Mouse (Mus musculus) myocyte (in vitro differentiated cells): ENCODE data around the gene Wdfy3. TPM values are rescaled to one million over a fixed set of nuclear protein-coding genes. Genes with fewer than 3 reads are reported as not detected.

Experiments used
- H3K27me3 ChIP-seq: one replicate; pipeline ENCODE4 v1.6.1; 2011; ENCODE audit not compliant: control insufficient read depth, insufficient read depth, insufficient read length
- H3K36me3 ChIP-seq: one replicate; pipeline ENCODE4 v1.6.1; 2011; ENCODE audit not compliant: control insufficient read depth, insufficient read depth
- H3K4me2 ChIP-seq: one replicate; pipeline ENCODE4 v1.6.1; 2011; ENCODE audit warnings: low read depth, control low read depth
- H3K4me3 ChIP-seq: one replicate; pipeline ENCODE4 v1.5.1; 2011; ENCODE audit warnings: mild to moderate bottlenecking, control low read depth, moderate library complexity
- H3K79me2 ChIP-seq: one replicate; pipeline ENCODE4 v1.6.1; 2011; ENCODE audit not compliant: control insufficient read depth, insufficient read depth
- H3ac ChIP-seq: one replicate; pipeline ENCODE4 v1.6.1; 2011; ENCODE audit not compliant: control insufficient read depth, insufficient read length
- CEBPB ChIP-seq: IDR thresholded peaks from 2 replicates; pipeline ENCODE4 v1.6.1; 2011; ENCODE audit warnings: mild to moderate bottlenecking, moderate library complexity; ENCODE audit not compliant: poor library complexity, insufficient read depth, severe bottlenecking
- E2F4 ChIP-seq: IDR thresholded peaks from one replicate; pipeline ENCODE4 v1.6.1; 2011; ENCODE audit warnings: mild to moderate bottlenecking, control low read depth, moderate library complexity; ENCODE audit not compliant: insufficient read depth
- MAX ChIP-seq: IDR thresholded peaks from one replicate; pipeline ENCODE4 v1.6.1; 2011; ENCODE audit warnings: low read depth, mild to moderate bottlenecking, control low read depth
- MYOD1 ChIP-seq, 3 experiments: IDR thresholded peaks; one replicate each; pipeline ENCODE4 v1.6.1; 2011; ENCODE audit warnings: control low read depth in 2 of 3, low read depth in 2 of 3, mild to moderate bottlenecking in 2 of 3, moderate library complexity in 1 of 3; ENCODE audit not compliant: insufficient read length in 2 of 3, control insufficient read depth in 1 of 3
- MYOG ChIP-seq, 3 experiments: IDR thresholded peaks; one replicate each; pipeline ENCODE4 v1.6.1; 2011; ENCODE audit warnings: control low read depth in 2 of 3, low read depth in 2 of 3, mild to moderate bottlenecking in 2 of 3; ENCODE audit not compliant: insufficient read length in 2 of 3, control insufficient read depth in 1 of 3, insufficient read depth in 1 of 3
- POLR2A ChIP-seq: IDR thresholded peaks from one replicate; pipeline ENCODE4 v1.6.1; 2011; ENCODE audit warnings: low read depth, mild to moderate bottlenecking, control low read depth, moderate library complexity; ENCODE audit not compliant: insufficient read length
- POLR2AphosphoS2 ChIP-seq: IDR thresholded peaks from one replicate; pipeline ENCODE4 v1.6.1; 2011; ENCODE audit warnings: low read depth, control low read depth; ENCODE audit not compliant: insufficient read length
- REST ChIP-seq: IDR thresholded peaks from one replicate; pipeline ENCODE4 v1.6.1; 2011; ENCODE audit warnings: mild to moderate bottlenecking, control low read depth, moderate library complexity; ENCODE audit not compliant: insufficient read depth, insufficient read length
- SRF ChIP-seq: IDR thresholded peaks from one replicate; pipeline ENCODE4 v1.6.1; 2011; ENCODE audit warnings: low read depth; ENCODE audit not compliant: control insufficient read depth, insufficient read length
- TCF12 ChIP-seq: IDR thresholded peaks from one replicate; pipeline ENCODE4 v1.6.1; 2011; ENCODE audit warnings: mild to moderate bottlenecking, control low read depth; ENCODE audit not compliant: poor library complexity, insufficient read depth, severe bottlenecking
- TCF3 ChIP-seq: IDR thresholded peaks from one replicate; pipeline ENCODE4 v1.6.1; 2011; ENCODE audit warnings: low read depth, control low read depth; ENCODE audit not compliant: insufficient read length
- USF1 ChIP-seq: IDR thresholded peaks from one replicate; pipeline ENCODE4 v1.6.1; 2011; ENCODE audit warnings: low read depth, mild to moderate bottlenecking, control low read depth, moderate library complexity
- polyA plus RNA-seq: library from polyadenylated mRNA; unstranded; fragments of >200 nt; fragmentation: generic; extraction: Trizol; gene quantifications from one replicate; pipeline ENCODE4 v1.2.1, GENCODE M21; 2012; ENCODE audit warnings: missing spikeins

The Wdfy3 gene
- polyA plus RNA-seq, 1 experiment: 9.5 TPM

DNA sequence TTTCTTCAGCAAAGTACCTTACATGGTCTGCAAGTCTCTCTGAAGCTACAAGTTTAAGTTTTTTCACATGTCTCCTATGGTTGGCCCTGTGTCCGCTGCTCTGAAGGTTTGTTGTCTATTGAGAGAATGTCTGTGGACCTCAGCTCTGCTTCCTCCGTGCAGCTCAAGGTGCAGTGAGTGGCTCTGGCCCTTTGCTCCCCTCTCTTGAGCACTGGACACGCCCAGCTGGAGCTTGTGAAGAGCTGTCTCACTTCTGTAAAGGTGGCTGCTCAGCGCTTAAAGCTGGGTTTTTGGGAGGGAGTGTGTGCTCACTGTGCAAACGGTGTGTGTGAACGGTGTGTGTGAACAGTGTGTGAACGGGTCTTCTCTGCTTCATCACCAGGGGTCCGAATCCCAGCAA, 248.7 kb downstream of the Wdfy3 start:
- Histone ChIP-seq H3ac (no peak overlapping the region), H3K4me3 (no peak overlapping the region), H3K27me3 (peaks cover 28% of the 10 kb centered on the region), H3K4me2 (no peak overlapping the region), H3K79me2 (no peaks in the 10 kb centered on the region), H3K36me3 (no peaks in the 10 kb centered on the region)
- TF ChIP-seq MAX: no peak
- TF ChIP-seq MYOG (IDR thresholded peaks at IDR 0.05; ENCODE audit: control insufficient read depth in 1 of 3, insufficient read depth in 1 of 3, insufficient read length in 2 of 3, low read depth in 2 of 3): no peak
- TF ChIP-seq POLR2A: no peak
- no peak for TF ChIP-seq CEBPB
- TF ChIP-seq E2F4: no peak
- no peak for TF ChIP-seq USF1
- TF ChIP-seq TCF3: no peak
- no peak for TF ChIP-seq TCF12
- TF ChIP-seq SRF: no peak
- TF ChIP-seq REST: no peak
- TF ChIP-seq POLR2AphosphoS2: no peak
- TF ChIP-seq MYOD1 (IDR thresholded peaks at IDR 0.05; ENCODE audit: control insufficient read depth in 1 of 3, insufficient read length in 2 of 3, low read depth in 2 of 3): no peak

DNA sequence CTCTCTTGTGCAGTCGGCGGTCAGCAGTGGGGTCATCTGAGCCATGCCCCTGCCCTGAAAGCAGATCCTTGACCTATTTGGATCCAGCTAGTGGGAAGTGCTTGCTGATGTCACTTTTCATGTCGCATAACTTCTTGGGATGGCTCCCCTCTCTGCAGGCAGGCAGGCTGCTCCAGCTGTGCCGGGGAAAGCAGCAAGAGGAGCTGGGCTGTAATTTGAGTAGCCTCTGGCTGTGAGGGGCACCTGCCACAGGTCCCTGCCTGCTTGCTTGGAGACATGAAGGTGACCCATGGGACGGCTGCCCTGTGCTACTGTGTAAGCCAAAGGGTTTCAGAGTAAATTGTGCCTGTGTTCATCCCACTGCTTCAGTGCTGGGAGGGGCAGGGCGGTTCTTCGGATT, 249.9 kb downstream of the Wdfy3 start:
- peaks cover 29% of the 10 kb centered on the region for H3K27me3 ChIP-seq
- no peaks in the 10 kb centered on the region for H3K36me3 ChIP-seq
- H3K4me3 ChIP-seq: no peak overlapping the region
- no peak for TF ChIP-seq TCF3
- no peak for TF ChIP-seq SRF
- no peak for TF ChIP-seq CEBPB
- TF ChIP-seq POLR2AphosphoS2: no peak
- TF ChIP-seq MYOD1 (IDR thresholded peaks at IDR 0.05; ENCODE audit: control insufficient read depth in 1 of 3, insufficient read length in 2 of 3, low read depth in 2 of 3): no peak
- H3ac ChIP-seq: no peak overlapping the region
- no peak overlapping the region for H3K4me2 ChIP-seq
- H3K79me2 ChIP-seq: no peaks in the 10 kb centered on the region

DNA sequence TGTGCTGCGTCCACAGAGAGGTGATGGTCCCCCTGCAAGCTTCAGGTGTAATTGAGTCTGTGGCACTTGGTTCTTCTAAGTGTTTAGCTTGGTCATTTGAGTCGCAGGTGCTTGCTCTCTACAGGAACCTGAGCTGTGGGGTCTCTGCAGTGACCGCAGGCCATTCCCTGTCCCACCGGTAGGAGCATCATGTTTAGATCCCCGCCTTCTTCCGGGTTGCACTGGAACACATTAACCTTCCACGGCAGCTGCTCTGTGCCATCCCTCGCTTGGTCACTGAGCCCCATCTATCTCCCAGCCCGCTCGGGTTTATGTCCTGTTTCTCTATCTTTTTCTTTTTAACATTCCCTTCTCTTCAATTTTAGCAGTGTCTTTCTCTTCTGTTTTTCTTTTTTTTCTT, 250.5 kb downstream of the Wdfy3 start:
- no peaks in the 10 kb centered on the region for H3K36me3 ChIP-seq
- H3ac ChIP-seq: no peak overlapping the region
- no peak overlapping the region for H3K4me2 ChIP-seq
- H3K4me3 ChIP-seq: no peak overlapping the region
- peaks cover 35% of the 10 kb centered on the region for H3K27me3 ChIP-seq
- TF ChIP-seq SRF (no peak), POLR2AphosphoS2 (no peak), MAX (no peak), CEBPB (no peak), USF1 (no peak)
- no peaks in the 10 kb centered on the region for H3K79me2 ChIP-seq

DNA sequence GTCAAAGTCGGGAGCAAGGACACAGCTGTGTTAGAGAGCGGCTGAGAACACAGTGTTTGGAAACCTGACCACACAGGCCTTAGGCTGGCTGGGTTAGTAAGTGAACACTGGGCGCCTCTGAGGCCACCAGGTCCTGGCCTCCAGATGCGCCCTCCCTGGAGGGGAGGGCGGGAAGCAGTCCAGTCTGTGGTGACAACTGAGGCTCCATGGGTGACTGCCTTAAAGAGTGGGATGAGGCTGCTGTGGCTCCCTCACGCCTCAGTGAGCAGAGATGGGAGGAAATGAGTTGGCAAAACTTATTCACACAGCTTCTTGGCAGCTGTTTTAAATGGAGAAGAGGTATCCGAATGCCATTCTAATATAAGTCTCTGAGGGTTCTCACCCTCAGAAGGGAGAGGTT, 252.9 kb downstream of the Wdfy3 start:
- no peak for TF ChIP-seq MYOG (IDR thresholded peaks at IDR 0.05; ENCODE audit: control insufficient read depth in 1 of 3, insufficient read depth in 1 of 3, insufficient read length in 2 of 3, low read depth in 2 of 3)
- no peak for TF ChIP-seq TCF12
- no peak for TF ChIP-seq USF1
- TF ChIP-seq POLR2A: no peak
- no peak for TF ChIP-seq SRF
- no peak for TF ChIP-seq MYOD1 (IDR thresholded peaks at IDR 0.05; ENCODE audit: control insufficient read depth in 1 of 3, insufficient read length in 2 of 3, low read depth in 2 of 3)
- no peak for TF ChIP-seq TCF3
- no peak for TF ChIP-seq CEBPB
- no peak for TF ChIP-seq MAX
- no peak for TF ChIP-seq E2F4
- no peak for TF ChIP-seq POLR2AphosphoS2
- TF ChIP-seq REST: no peak
- Histone ChIP-seq H3K79me2 (no peaks in the 10 kb centered on the region), H3K4me3 (no peak overlapping the region), H3K4me2 (no peak overlapping the region), H3ac (no peak overlapping the region), H3K27me3 (peaks cover 35% of the 10 kb centered on the region), H3K36me3 (no peaks in the 10 kb centered on the region)

DNA sequence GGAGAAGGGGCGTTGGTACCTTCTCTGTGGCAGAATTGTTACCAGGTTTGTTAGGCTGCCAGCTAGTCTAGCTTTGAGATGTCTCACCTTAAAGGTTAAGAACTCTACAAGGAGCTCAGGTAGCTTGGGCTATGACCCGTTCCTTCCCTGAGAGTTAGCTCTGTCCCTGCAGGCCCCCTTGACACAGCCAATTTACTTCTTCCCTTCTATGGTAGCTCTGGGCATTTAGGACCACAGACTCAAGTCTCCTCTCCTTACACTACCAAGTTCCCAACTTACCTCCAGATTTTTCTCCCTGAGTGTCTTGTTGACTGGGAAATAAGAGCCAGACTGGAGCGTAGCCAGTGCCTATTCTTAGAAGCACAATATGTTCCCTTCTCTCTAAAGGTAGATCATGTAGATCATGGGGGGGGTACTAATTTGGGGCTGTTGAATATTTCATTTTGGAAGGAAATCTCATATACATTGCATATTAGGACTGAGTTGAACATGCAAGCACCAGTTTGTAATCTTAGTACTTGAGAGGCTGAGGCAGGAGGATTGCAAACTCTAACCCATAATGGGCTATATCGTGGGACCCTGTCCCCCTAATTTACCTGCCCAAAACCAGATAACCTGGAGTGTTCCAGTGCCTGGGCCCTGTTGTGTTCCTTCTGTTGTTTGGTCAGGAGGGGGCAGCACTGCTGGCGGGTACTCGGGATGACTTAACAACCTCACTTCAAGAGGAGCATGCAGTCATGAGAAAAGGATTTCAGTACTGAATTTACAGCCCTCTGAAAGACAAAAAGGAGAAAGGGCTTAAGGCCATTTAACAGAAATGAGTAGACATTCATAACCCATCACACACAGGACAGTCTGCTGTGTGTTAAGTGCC, 258.2 kb downstream of the Wdfy3 start:
- Histone ChIP-seq H3ac (no peak overlapping the region), H3K79me2 (no peaks in the 10 kb centered on the region), H3K36me3 (no peaks in the 10 kb centered on the region), H3K27me3 (peaks cover 51% of the 10 kb centered on the region), H3K4me2 (no peak overlapping the region), H3K4me3 (no peak overlapping the region)
- TF ChIP-seq POLR2AphosphoS2 (no peak), E2F4 (no peak), CEBPB (no peak), TCF12 (no peak), MYOG (IDR thresholded peaks at IDR 0.05; ENCODE audit: control insufficient read depth in 1 of 3, insufficient read depth in 1 of 3, insufficient read length in 2 of 3, low read depth in 2 of 3) (no peak), SRF (no peak), REST (no peak)
